Mouse (Mus musculus) left cerebral cortex, adult 2 months (tissue): ENCODE measurements around the gene Dcaf8. TPM values are rescaled to one million over a fixed set of nuclear protein-coding genes. Genes with fewer than 3 reads are reported as not detected.

Experiments
- DNase-seq, 2 experiments: peaks; one replicate each; pipeline ENCODE4 v3.0.0; 2021 to 2022; ENCODE audit warnings: low spot score in 2 of 2, mixed read lengths in 1 of 2; ENCODE audit errors: extremely low spot score in 1 of 2
- H3K27ac ChIP-seq: fragments of 200-600 bp; 2 replicates; pipeline ENCODE4 v1.8.1; 2022
- H3K4me3 ChIP-seq: fragments of 200-600 bp; 2 replicates; pipeline ENCODE4 v1.8.1; 2022
- CTCF ChIP-seq: fragments of 200-600 bp; IDR thresholded peaks from 2 replicates; pipeline ENCODE4 v1.8.1; 2022; ENCODE audit warnings: antibody characterized with exemption, mild to moderate bottlenecking, moderate library complexity
- intact Hi-C: fragments of 180-260 bp; cut with DNase I; formaldehyde crosslinking; loops from one replicate; pipeline ENCODE4 v1.15.1; 2025
- total RNA-seq, 2 experiments: library from RNA; stranded (reverse); gene quantifications; 2 replicates each; pipeline ENCODE4 v1.2.3; 2021

Gene Dcaf8
- total RNA-seq, 2 experiments from 2014 or later: 115 to 121 TPM

DNA sequence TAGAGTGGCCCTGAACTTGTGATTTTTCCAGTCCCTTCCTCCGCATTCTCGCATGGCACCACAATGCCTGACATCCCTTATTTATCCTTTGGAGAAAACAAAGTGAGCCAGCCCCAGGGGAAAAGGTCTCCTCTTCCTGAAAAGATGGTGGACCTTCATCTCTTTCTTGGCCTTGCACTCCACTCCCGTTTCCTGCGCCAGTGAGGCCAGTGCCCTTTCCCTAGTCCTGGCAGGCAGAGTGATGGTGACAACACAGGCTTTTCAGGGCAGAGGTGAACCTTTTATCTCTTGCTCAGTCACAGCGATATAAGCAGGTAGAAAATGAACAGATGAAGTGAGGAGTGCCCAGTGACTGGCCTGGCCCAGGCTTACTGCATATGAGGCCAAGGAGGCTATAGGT is 20.4 kb upstream of the Dcaf8 start:
- no peak for DNase-seq
- Histone ChIP-seq H3K27ac (no peak overlapping the region), H3K4me3 (peak overlapping the region; percentile 94)
- intact Hi-C loops: loop anchor here (5.0 kb wide), 1 partner anchor 80 kb away; no protein-coding TSS in a partner anchor
- no peak for TF ChIP-seq CTCF

GRCm38 (mm10) chr1:172128563-172128962 is 19.3 kb upstream of the Dcaf8 start:
- Histone ChIP-seq H3K4me3 (no peak overlapping the region), H3K27ac (no peak overlapping the region)
- no peak for TF ChIP-seq CTCF
- intact Hi-C loops: loop anchor here (5.0 kb wide), 1 partner anchor 81 kb away; no protein-coding TSS in a partner anchor
- DNase-seq: no peak

DNA sequence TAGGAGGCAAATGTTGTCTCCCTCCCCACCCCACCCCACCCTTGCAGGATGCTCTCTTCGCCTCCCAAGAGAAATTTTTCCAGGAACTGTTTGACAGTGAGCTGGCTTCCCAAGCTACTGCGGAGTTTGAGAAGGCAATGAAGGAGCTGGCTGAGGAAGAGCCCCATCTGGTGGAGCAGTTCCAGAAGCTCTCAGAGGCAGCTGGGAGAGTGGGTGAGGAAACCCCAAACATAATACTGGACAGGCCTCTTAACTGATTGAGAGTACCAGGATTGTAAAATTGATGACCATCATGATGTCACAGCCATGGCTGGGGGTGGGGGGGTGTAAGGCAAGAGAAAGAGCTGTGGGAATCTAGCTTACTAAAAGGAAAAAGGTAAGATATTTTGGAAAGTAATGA is 18.8 kb upstream of the Dcaf8 start:
- no peak overlapping the region for H3K27ac ChIP-seq
- DNase-seq: no peak
- intact Hi-C loops: loop anchor here (5.0 kb wide), 1 partner anchor 82 kb away; no protein-coding TSS in a partner anchor
- H3K4me3 ChIP-seq: no peak overlapping the region
- peak; percentile 57 for TF ChIP-seq CTCF

DNA sequence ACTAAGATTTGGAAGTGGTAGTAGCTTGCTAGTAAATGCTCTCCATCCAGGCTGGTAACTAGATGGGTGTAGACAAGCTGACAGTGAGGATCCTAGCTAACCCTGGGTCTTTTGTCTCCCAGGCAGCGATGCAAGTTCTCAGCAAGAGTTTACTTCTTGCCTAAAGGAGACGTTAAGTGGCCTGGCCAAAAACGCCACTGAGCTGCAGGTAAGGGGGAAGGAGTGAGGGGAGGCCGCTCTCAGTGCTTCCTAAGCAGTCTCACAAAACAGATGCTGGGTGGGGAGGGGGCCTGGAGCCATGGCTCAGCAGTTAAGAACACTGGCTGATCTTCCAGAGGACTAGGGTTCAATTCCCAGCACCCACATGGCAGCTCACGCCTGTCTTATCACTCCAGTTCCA is 18.1 kb upstream of the Dcaf8 start:
- DNase-seq: no peak
- Histone ChIP-seq H3K4me3 (no peak overlapping the region), H3K27ac (no peak overlapping the region)
- TF ChIP-seq CTCF: no peak
- intact Hi-C loops: loop anchor here (5.0 kb wide), 1 partner anchor 82 kb away; no protein-coding TSS in a partner anchor

- DNase-seq: no peak
- no peak for TF ChIP-seq CTCF
- intact Hi-C loops: no loop called here
- Histone ChIP-seq H3K27ac (no peak overlapping the region), H3K4me3 (no peak overlapping the region)
Observed at GRCm38 (mm10) chr1:172132319-172132718, 15.6 kb upstream of the Dcaf8 start.

- Histone ChIP-seq H3K4me3 (no peak overlapping the region), H3K27ac (no peak overlapping the region)
- intact Hi-C loops: no loop called here
- DNase-seq: no peak
- TF ChIP-seq CTCF: no peak
Observed at GRCm38 (mm10) chr1:172133535-172133934, 14.3 kb upstream of the Dcaf8 start.

DNA sequence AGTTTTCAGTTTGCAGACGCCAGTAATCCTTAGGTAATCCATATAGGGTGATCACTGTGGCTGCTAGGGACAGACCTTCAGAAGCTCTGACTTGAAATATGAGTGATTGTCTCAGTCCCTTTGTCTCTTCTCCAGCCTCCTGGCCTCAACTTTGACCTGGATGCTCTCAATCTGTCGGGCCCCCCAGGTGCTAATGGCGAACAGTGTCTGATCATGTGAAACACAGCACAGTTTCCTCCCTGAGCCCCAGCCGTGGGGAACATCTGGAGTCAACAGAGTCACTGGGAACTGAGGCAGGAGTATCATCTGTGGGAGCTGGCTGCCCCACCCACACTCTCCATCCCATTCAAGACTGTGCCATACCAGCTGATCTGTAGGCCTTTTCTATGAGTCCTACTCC is 13.8 kb upstream of the Dcaf8 start:
- intact Hi-C loops: no loop called here

GRCm38 (mm10) chr1:172140160-172140559 is 7.7 kb upstream of the Dcaf8 start:
- intact Hi-C loops: no loop called here
- no peak for DNase-seq
- TF ChIP-seq CTCF: no peak
- Histone ChIP-seq H3K4me3 (no peak overlapping the region), H3K27ac (no peak overlapping the region)

More for the DNA sequence above, 13.8 kb upstream of the Dcaf8 start:
- no peak overlapping the region for H3K4me3 ChIP-seq
- DNase-seq: no peak
- no peak overlapping the region for H3K27ac ChIP-seq
- TF ChIP-seq CTCF: no peak

DNA sequence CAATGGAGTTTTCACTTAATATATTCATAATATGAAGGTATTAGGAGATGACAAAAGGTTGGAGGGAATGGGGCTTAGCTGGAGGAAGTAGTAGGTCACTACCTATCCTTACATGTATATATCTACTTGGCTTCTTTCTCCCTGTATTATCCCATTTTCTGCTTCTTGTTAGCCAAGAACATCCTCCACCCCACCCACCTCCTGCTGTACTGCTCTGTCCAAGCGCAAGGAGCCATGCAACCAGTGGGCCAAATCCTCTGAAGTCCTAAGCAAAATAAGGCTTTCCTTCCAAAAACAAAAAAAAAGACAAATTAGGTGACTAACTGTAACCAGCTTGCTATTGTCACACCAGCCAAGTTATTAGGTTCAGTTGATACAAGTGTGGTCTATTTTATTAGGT is 7.1 kb upstream of the Dcaf8 start:
- Histone ChIP-seq H3K4me3 (no peak overlapping the region), H3K27ac (no peak overlapping the region)
- TF ChIP-seq CTCF: no peak
- intact Hi-C loops: no loop called here
- no peak for DNase-seq

DNA sequence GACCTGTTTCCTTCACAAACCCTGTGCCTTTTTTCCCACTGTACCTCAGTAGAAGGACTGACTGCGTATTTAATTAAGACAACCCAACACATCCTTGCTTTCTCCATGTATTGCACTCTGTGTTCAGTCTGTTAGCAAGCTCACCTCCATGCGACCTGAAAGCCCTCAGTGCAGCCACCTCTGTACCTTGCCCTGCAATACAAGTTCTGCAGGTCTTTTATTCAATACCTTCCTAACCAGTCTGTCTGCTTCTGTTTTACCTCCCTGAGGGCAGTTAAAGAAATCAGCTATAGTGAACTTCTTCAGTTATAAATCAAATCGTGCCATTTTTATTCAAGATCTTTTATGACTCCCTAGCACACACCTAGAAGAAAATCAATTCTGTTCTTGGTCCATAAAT is 6.4 kb upstream of the Dcaf8 start:
- Histone ChIP-seq H3K4me3 (no peak overlapping the region), H3K27ac (no peak overlapping the region)
- DNase-seq: no peak
- intact Hi-C loops: no loop called here
- TF ChIP-seq CTCF: no peak

- Histone ChIP-seq H3K4me3 (no peak overlapping the region), H3K27ac (no peak overlapping the region)
- peak; percentile 65 for TF ChIP-seq CTCF
- DNase-seq: peak; percentile 48 to 53
- intact Hi-C loops: loop anchor here (1.0 kb wide), 1 partner anchor 167 kb away; no protein-coding TSS in a partner anchor
Observed at GRCm38 (mm10) chr1:172143570-172143969, 4.3 kb upstream of the Dcaf8 start.

DNA sequence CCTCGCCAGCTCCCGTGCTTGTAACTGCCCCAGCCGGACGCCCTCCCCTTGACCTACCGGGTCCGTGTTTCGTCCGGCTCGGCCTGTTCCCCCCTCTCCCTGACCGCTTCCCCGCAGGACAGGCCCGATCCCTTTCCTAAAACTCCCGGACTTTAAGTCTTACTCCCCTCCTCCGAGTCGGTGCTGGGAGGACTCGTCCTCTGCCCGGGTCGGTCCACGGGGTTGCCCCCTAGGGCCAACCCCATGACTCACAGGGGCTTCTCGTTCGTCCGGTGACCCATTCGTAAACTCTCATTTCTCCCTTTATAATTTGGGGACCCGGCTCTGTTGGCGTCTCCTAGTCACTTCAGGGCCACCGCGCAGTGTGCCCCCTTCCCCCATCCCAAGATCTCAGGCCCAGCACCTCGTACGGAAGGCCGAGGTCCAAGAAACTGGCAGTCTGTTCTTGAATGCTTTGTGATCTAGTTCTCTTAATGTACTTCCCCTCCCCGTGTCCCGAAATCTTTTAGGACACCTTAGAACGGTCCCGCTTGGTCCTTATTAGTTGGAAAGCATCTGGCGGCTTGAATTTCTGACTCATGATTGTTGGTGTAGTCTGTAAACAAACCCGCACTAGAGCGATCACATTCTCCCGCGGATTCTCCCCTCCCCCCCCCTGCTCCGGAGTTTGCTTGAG is 533 bp downstream of the Dcaf8 start:
- H3K4me3 ChIP-seq: peak overlapping the region; percentile 98
- intact Hi-C loops: loop anchor here (1.0 kb wide), 1 partner anchor 164 kb away; no protein-coding TSS in a partner anchor
- peak overlapping the region; percentile 98 for H3K27ac ChIP-seq
- no peak; the same call in 1 of the 2 replicates for TF ChIP-seq CTCF
- DNase-seq: peak in 1 of 2 experiments; percentile 30
